Mouse (Mus musculus) retina, postnatal 1 day (tissue): ENCODE results near the gene Prm2.

ENCODE experiments used
- DNase-seq: peaks from one replicate; pipeline ENCODE4 v3.0.0-alpha.2; 2012

Gene Prm2

DNA sequence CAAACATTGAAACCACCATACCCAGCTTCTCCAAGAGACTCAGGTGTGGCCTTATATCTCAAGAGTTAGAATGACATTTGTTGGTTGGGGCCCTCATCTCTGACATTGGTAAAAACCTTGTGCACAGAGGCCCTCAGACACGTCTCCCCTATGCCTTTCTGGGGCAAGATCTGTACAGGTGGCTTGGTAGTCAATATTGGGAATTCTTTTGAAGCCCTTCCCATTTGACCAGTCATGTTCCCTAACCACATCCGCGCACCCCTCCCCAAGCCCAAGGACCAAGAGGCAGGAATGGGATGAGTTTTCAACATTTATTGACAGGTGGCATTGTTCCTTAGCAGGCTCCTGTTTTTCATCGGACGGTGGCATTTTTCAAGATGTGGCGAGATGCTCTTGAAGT lies at the start of gene Prm2:
Prm2 (minus strand) TSS at position 101 of the 400 bp plus-strand sequence.
- no peak for DNase-seq

DNA sequence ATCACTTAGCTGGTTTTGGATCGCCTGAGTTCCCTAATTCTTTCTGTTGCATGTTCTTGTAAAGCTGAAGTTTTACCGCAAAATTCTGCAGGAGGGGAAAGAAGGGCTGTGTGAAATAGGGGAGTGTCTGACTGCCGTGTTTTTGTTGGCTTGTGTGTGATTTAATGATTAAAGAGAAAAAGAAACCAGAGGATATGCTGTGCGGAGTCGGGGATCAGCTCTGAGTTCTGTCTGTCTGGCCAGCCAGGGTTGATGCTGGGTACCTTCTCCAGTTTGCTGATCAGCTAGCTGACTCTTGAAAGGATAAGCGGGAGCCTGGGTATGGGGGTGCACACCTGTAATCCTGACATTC lies 48.4 kb upstream of the Prm2 start:
- DNase-seq, result no peak

DNA sequence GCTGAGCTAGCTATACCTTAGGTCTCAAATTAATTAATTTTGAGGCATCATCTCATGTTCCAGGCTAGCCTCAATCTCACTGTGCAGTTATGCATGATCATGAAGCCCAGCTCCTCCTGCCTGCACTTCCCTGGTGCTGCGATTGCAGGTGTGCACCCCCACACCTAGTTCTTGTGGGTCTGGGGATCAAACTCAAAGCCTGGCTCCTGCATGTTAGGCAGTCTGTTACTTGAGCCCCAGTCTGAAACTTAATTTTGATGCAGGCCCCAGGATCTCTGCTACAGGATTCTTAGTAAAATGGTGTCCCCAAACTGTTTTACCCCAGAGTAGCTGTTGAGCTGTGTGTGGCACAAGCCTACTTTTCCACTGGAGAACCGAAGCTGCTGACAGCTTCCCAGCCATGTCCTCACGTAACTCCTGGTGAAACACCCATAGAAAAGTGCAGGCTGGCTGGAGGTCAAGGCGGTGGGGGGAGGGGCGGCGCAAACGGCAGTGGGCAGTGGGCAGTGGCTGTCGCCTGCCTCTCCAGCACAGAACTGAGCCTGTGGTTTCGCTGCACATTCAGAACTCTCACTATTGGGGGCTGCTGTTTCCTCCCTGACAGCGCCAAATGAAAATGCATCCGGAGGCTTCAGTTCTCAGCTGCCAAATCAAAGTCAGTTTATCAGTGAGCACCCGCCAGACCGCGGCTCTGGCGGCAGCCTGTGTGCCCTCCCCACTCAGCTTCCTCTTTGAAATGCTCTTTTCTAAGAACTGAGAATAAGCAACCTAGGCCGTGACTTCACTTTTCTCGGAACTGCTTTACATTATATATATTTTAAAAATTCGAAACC lies 47.8 kb upstream of the Prm2 start:
- peak; percentile 39 for DNase-seq

DNA sequence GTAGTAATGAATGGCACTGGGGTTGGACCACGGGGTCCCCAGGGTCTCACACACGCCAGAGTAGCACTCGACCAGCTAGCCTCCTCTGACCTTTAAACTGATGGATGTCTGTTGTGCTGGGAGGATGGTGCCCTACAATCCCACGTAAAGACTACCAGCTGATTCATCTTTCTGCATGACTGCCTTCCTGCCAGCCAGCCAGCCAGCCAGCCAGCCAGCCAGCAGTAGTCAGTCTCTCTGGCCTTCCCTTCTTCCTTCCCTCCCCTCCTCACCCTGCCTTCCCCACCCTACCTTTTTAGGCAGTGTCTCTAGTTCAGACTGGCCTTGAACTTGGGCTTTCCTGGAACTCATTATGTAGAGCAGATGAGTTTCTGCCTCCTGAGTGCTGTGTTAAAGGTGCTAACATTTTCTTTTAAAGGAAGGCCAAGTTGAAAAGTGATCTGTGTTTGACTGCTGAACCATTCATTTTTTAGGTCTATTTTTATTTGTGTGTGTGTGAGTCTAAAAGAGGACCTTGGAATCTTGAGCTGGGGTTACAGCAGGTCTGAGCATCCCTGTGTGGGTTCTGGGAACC lies 46.4 kb upstream of the Prm2 start:
- peak; percentile 18 for DNase-seq

DNA sequence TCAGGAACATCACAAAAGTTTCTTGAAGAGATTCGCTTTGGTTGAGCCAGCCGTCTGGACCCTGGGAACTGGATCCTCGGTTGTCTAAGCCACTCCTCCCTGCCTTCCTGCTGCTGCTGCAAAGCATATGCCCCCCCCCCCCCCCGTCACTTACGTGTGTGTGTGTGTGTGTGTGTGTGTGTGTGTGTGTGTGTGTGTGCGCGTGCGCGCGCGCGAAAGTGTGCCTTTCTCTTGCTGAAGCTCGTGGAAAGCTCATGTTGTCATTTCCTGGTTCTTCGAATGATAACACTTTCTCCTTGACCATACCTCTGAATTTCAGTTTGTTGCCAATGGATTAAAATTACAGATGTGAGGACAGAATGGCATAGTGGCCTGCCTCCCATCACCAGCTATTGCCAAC lies 44.1 kb upstream of the Prm2 start:
- DNase-seq, result no peak

DNA sequence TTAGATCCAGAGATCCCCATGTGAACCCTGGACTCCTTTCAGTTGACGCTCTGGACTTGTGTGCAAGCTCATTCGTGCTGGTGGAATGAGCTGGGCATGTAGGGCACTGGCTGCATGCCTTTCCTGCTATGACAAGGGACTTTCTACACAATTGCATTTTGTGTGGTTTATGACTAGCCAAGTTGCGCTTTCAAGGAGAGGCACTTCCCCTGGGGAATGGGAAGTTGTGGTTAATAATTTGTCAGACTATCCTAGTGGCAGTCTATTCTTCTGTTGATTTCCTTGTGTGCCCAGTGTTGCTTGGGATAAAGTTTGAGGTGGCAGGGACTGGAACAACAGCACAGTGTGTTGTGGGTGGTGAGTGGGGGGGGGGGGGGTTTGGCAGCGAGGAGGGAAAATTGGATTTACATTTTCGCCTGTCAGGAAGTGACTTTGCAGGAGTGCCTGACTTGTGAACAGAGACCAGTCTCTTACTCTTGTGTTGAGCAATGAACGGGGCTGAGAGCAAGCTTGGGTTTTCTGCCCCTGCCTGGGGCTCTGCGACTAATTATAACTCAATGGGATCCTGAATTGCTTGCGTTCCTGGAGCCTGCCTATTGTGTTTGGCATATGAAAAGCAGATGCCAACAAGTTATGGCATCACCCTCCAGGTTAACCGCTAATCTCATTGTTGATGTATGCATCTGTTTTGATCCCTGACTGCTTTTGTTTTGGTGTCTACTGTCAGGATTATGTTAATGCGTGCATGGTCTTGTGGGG lies 42.7 kb upstream of the Prm2 start:
- DNase-seq, result peak; percentile 54

DNA sequence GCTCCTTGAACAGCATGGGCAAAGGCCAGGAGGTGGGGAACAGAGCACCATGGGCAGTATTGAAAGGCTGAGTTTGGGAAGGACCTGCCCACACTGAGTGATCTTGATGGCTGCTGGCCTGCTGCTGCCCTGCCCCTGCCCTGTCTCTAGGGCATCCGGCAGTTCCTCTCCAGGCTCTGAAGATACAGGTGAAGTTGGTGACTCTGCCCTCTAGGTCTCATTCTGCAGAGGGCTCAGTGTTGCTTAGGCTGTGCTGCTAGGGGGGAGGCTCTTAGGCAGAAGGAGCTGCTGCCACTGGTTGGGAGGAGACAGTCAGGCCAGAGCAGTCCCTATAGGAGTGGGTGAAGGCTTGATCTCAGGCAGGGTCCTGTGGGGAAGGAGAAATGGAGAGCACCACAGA lies 42.0 kb upstream of the Prm2 start:
- DNase-seq, result no peak

DNA sequence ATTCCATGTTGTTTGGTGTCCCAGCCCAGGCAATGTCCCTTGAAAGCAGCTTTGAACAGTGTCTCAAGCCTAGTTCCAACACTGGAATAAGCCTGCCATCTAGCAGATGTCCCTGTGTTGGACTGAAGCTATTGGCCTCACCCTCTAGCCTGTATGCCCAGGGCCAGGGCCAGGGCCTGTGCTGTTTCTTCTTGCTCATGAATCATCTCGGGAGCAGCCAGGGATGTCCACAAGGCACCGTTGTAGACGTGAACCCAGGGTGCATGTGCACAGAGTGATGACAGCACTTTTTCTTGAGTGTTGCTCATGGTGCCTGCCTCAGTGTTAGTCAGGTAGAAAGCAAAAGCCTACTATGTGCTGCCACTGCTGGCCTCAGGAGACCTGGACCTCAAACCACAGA lies 41.3 kb upstream of the Prm2 start:
- no peak for DNase-seq

DNA sequence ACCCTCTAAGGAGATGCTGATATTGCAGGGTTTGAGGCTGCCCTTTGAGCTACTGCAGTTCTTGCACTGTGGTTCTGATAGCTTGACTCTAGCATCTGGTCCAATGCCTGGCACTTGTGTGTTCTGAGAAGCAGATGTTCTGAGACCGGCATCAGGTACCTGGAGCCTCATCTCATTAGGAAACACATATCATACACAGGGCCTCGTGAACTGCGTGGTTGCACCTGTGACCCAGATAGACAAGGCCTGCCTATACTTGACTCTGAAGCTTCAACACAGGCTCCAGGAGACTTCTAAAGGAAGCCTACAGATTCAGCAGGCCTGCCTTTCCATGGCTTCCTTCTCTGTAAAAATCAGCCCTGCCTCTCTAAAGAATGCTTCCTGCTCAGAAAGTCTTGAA lies 40.5 kb upstream of the Prm2 start:
- no peak for DNase-seq

DNA sequence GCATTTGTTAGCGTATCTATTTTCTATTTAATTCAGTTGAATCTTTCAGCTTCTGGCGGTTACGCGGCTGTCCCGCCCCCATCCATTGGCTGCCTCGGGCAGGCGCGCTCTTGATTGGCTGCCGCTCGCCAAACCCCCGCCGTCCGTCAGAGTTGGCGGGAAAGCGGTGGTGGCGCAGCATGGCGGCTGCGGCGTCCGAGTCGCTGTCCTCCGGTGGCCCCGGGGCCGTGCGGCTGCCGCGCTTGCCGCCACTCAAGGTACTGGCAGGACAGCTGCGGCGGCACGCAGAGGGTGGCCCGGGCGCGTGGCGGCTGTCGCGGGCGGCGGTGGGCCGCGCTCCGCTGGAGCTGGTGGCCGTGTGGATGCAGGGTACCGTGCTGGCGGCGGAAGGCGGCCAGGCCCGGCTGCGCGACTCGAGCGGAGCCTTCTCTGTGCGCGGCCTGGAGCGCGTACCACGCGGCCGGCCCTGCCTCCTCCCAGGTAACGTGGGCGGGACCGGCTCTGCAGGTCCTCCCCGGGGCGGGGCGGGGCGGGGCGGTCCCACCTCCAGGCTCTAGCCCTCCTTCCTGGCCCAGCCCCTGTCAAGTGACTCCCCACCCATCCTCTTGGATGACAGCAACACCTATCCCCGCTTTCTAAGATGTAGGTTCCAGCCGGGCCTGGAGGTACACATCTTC lies 39.1 kb upstream of the Prm2 start, which contains the start of gene Rmi2:
Rmi2 (plus strand) TSS at position 149 of the 677 bp plus-strand sequence.
- peak; percentile 92 for DNase-seq

DNA sequence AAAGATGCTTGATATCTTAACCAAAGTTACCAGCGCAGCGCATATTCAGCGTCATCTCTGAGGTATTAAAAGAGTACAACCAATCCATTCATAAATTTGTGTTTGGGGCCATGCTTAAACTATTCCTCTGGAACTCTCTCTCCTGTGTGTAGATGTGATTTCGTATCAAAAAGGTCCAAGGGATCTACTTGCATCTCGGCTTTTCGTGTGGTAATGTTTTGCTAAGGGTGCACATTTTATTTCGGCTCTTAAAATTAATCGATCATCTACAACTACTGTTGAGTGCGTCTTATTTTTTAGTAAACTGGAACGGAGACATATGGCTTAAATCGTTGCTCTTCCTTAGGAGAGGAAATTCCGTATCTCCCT lies 38.6 kb upstream of the Prm2 start:
- DNase-seq, result no peak

DNA sequence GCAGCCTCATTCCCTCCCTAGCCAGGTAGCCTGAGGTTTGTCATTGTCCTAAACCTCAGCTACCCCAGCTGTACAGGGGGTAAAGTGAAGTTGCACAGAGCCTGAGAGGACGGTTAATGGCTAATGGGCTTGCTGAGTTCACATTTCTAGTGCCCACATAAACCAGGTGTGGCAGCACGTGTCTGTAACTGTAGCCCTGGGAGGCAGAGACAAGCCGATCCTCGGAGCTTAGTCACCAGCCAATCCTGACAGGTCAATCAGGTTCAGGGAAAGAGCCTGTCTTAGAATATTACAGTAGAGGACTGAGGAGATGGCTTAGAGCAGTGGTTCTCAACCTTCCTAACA lies 32.5 kb upstream of the Prm2 start:
- no peak for DNase-seq

DNA sequence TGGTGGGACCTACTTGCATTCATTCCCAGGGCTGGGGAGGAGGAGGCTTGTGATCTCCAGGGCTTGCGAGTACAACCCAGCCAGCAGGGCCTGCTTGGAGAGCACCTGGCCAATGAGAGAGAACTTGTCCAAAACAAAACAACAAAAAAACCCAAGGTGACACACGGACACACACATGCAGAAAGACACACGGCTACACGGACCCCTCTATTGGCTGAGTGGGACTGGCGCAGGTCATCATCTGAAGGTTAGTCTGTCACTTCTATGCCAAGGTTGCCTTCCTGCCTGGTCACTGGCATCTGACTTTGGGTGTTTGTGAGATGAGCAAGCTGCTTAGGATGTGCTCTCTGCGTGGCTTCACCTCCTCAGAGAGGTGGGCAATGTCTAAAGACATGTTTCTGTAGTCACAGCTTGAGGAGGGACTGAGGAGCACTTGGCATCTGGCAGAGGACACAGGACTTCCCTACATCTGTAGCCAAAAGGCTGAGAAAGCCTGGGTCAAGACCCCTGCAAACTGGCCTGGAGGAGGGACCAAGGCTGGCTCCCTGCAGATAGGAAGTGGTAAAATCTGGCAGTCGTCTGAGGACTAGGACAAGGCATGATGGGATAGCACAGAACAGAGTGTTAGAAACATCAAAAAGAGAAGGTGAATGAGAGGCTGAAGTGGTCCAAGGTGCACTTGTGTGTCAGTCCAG lies 32.0 kb upstream of the Prm2 start:
- DNase-seq, result no peak

DNA sequence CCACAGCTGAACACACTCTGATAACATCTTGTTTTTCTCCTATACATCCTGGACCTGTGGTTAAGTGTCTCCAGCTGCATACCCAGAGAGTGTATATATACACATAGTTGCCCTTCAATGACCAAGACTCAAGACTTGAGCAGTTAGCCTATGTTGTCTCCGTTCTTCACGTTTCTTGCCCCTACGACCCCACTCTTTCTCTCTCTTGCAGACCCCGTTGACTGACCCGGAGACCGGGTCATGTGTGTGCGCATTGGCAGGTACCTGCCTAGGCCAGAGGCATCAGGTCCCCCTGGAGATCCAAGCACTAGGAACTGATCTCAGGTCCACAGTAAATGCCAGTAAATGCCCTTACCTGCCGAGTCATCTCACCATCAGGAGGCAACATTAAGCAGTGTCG lies 31.3 kb upstream of the Prm2 start:
- DNase-seq, result no peak

DNA sequence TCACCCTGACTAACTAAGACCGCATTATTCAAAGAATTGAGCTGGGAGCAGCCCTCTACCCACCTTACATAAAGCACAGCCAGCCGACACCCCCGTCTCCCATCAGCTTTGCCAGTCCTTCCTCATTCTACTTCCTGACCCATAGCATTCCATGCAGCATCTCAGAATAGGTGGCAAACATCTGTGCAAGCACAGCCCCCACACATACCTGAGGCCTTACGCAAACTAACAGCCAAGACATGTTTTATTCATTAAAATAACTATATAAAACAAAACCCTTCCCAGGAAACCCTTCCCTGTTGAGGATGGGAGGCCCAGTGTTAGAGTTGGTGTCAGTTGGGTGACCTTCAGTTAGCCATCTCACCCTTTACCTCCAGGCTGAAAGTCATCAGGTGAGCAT lies 29.9 kb upstream of the Prm2 start:
- no peak for DNase-seq

DNA sequence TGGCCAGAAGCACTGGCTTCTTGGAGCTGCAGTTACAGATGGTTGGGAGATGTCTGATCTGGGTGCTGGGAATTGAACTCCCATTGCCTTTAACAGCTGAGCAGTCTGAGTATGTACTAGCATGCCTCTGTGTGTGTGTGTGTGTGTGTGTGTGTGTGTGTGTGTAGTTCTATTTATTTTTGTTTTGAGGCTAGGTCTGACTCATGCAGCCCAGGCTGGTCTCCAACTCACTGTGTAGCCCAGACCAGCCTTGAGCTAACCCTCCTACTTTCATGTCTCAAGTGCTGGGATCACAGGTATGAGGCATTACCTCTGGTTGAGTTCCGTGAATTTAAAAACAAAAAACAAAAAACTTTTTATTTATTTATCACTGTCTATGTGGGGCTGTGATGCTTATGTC lies 28.6 kb upstream of the Prm2 start:
- DNase-seq, result no peak

DNA sequence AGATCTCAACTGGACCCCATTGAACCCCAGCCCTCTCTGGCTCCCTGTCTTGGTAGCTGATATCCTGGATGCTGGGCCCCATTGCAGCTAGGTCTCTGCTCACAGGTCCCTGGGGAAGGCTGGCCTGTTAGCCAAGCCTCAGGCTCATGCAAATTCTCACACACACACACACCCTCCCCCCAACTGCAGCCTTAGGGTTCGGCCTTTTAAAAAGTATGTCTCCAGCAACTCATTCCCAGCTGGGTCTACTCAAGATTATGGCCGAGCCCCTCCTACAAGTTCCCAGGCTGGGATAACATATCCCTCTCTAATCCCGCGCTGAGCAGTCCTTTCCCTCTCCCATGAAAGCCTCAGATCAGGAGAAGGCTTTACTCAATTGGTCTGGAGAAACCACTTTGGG lies 25.5 kb upstream of the Prm2 start:
- no peak for DNase-seq

DNA sequence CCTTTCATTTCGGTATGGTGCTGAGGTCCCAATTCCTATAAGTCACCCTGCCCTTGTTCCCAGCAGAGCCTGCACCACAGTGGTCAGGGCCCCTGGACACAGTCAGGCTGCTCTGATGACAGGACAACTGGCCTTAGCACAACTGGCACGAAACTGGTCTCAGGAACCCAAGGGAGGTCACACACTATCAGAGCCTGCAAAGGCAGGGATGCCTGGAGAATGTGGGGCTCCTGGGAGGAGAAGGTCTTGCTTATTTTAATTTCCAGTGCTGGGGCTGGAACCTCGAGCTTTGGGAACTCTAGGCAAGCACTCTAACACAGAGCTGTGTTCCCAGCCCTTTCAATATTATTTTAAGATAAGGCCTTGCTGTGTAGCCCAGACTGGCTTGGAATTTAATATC lies 24.0 kb upstream of the Prm2 start:
- DNase-seq, result no peak

DNA sequence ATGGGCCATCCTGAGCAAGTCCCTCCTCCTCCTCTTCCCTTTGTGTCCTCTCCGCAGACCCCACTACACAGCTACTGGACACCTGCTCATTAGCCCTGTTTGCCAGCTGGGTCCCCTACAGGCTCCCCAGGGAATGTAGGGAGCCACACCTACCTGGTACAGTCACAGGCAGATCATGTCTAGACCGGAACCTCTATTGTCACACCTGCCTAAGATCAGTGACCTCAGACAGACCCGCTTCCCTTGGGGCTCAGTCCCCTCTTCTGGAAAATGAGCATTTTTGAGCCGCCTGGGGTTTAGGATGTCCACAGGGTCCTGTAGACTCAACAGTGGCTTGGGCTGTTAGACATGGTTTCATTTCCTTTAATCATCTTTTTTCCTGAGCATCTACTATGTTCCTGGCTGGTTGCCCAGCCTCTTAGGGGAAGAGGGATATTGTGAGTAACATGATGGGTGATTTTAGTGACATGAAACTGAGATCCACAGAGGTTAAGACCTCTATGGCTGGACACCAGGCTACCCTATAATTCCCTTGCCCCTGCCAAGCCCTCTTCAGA lies 22.7 kb upstream of the Prm2 start:
- DNase-seq, result no peak

DNA sequence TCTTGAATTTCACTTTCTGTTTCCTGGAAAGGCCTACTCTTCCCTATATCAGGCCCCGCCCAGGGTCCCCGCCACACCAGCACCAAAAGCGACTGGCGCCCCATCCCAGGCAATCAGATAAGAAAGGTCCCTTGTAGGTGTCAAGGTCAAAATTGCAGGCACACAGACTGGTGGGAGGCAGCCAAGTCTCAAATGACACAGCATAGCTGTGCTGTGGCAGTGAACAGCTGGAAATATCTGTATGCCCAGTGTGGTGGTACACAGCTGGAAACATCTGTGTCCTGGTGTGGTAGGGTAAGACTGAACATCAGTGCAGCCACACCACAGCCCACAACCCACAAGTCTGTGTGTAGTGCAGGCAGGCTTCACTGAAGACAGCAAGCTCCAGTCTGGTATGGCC lies 18.9 kb upstream of the Prm2 start:
- no peak for DNase-seq

DNA sequence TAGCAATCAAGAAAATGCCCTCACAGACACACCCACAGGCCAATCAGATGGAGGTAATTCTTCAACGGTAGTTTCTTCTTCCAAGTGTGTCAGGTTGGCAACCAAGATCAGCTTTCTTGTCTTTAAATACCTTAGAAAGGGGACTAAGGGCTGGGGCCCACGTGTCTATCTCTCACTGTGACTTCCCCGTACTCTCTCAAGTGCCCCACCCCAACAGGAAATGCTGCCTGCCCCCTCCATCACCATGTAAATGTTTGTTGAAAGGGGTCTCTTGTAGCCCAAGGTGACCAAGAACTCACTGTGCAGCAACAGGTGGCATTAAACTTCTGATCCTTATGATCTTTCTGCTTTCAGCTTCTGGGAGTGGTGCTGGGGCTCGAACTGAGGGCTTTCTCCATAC lies 17.8 kb upstream of the Prm2 start:
- DNase-seq, result no peak

DNA sequence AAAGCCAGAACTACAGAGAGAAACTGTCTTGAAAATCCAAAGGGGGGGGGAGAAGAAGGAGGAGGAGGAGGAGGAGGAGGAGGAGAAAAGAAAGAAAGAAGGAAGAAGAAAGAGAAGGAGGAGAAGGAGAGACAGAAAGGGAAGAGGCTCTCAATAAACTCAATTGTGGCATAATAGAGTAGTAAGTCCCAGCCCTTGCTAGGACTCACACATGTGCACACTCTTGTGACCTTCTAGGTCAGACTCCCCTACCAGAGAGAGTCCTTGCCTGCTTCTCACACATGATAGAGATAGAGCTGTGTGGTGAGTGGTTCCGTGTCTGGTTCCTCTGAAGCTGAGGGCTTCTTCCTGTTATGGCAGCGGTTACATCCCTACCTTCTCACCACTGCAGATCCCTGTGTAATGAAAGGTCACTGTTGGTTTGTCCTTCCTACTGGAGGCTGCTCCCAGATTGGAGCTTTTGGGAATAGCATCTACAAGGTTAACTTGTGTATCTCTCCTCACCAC lies 17.0 kb upstream of the Prm2 start, which contains the start of gene Gm11172:
Gm11172 (plus strand) TSS at position 51 of the 507 bp plus-strand sequence.
- no peak for DNase-seq
